Mouse (Mus musculus) cerebellum, adult 2 months (tissue): ENCODE measurements around the gene Nadk2. TPM values are rescaled to one million over a fixed set of nuclear protein-coding genes. Genes with fewer than 3 reads are reported as not detected.

Source experiments
- DNase-seq, 2 experiments: peaks; one replicate each; pipeline ENCODE4 v3.0.0; 2021
- H3K27ac ChIP-seq: fragments of 200-500 bp; 2 replicates; pipeline ENCODE4 v1.5.1; 2012; ENCODE audit warnings: low read length, control low read depth, inconsistent platforms; ENCODE audit not compliant: insufficient read depth
- H3K27me3 ChIP-seq: fragments of 200-500 bp; 2 replicates; pipeline ENCODE4 v1.6.1; 2012; ENCODE audit warnings: inconsistent platforms, mild to moderate bottlenecking, low read length, moderate library complexity; ENCODE audit not compliant: control insufficient read depth, insufficient read depth
- H3K4me1 ChIP-seq: fragments of 200-500 bp; 2 replicates; pipeline ENCODE4 v1.6.1; 2011; ENCODE audit warnings: low read length; ENCODE audit not compliant: control insufficient read depth, insufficient read depth
- H3K4me3 ChIP-seq: fragments of 200-500 bp; replicated peaks from 2 replicates; pipeline ENCODE3; 2011; ENCODE audit warnings: mild to moderate bottlenecking, low read depth, low read length, control low read depth; ENCODE audit not compliant: insufficient read depth
- CTCF ChIP-seq: fragments of 200-500 bp; IDR thresholded peaks from 2 replicates; pipeline ENCODE4 v1.5.1; 2011; ENCODE audit warnings: low read depth, mild to moderate bottlenecking, control low read depth, low read length, moderate library complexity, borderline replicate concordance; ENCODE audit not compliant: insufficient read depth
- POLR2A ChIP-seq: fragments of 200-500 bp; IDR thresholded peaks from 2 replicates; pipeline ENCODE4 v1.6.1; 2011; ENCODE audit warnings: low read length, control low read depth, borderline replicate concordance; ENCODE audit not compliant: insufficient read depth
- WGBS: fragments of 180-500 bp; shearing (Covaris S2); methylation state at CpG from one replicate; pipeline ENCODE4 v1.1.7; 2018; 5-methylcytosine and 5-hydroxymethylcytosine counted together
- polyA plus RNA-seq: library from polyadenylated mRNA; depleted of rRNA; stranded (reverse); fragments of >200 nt; gene quantifications from 2 replicates; pipeline ENCODE4 v1.2.3, GENCODE M21; 2012

Gene Nadk2
- polyA plus RNA-seq, 1 experiment = 60.8 TPM

DNA sequence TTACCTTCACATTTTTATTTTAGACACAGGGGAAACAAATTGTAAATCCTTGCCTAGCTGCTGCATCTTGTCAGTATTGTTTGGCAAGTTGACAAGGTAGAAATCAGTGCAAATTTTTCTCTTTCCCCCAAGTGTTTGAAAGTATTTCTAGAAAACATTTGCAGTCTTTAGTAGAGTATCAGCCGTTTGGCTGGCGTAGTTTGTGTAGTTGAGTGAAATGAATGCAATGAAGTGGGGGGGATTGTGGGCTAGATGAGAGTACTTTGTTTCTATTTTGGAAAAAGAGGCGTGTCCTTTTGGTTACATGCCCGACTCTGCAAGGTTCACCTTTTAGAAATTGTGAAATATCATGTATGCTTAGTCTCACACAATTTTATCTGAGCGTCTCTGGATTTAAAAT, 1.6 kb downstream of the Nadk2 start:
- TF ChIP-seq CTCF (no peak), POLR2A (no peak)
- WGBS = 30% methylated on average over 5 of the region's 5 CpGs
- no peak overlapping the region for H3K27ac ChIP-seq
- no peaks in the 10 kb centered on the region for H3K27me3 ChIP-seq
- H3K4me3 ChIP-seq = no peak overlapping the region
- DNase-seq = no peak
- no peaks in the 10 kb centered on the region; the same call in none of the 2 replicates for H3K4me1 ChIP-seq

DNA sequence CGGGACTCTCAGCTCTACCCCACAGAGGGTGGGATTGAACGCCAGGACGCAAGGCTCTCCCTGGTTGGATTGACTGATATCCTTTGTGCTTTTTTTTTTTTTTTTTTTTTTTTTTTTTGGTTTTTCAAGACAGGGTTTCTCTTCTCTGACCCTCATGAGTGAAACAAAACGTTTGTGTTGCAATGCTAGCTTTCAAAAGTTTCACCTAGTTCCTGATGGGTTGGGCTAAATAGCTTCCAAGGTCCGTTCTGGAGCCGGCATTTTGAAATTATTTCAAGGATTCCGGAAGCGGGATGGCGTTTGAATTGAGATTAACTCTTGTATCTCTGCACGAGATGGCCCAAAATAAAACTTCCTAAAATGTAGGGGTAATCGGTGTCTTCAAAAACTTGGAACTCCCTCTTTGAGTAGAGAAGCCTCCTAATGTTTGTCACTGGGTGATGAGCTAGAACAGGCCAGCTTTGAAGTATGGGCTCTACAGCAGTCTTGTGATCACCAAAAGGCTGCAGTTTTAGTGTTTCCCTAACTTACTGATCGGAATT, 2.1 kb downstream of the Nadk2 start:
- Histone ChIP-seq H3K4me3 (no peak overlapping the region), H3K4me1 (no peaks in the 10 kb centered on the region; the same call in none of the 2 replicates), H3K27ac (no peak overlapping the region), H3K27me3 (no peaks in the 10 kb centered on the region)
- no peak for DNase-seq
- 47% methylated on average over 12 of the region's 12 CpGs for WGBS
- TF ChIP-seq POLR2A (no peak), CTCF (no peak)

DNA sequence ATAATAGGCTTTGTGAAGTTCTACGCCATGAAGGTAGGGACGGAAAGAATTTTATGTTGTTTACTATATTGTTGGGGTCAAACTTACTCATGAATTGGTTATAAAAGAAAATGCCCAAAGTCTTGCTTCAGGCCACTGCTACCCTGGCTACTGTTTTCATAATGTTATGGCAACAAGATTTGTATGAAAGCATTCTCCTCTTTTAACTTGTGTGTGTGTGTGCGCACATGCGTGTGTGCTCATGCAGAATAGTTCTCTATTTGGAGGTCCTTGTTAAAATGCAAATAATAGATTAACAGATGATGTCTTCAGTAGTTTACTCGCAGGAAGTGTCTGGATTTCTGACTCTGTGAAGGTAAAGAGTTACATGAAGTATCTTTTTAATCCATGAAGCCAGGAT, 2.6 kb downstream of the Nadk2 start:
- DNase-seq = no peak
- WGBS = 83% methylated on average over 5 of the region's 5 CpGs
- Histone ChIP-seq H3K27ac (no peak overlapping the region), H3K4me1 (no peaks in the 10 kb centered on the region; the same call in none of the 2 replicates), H3K4me3 (no peak overlapping the region), H3K27me3 (no peaks in the 10 kb centered on the region)
- TF ChIP-seq POLR2A = no peak
- TF ChIP-seq CTCF = no peak

DNA sequence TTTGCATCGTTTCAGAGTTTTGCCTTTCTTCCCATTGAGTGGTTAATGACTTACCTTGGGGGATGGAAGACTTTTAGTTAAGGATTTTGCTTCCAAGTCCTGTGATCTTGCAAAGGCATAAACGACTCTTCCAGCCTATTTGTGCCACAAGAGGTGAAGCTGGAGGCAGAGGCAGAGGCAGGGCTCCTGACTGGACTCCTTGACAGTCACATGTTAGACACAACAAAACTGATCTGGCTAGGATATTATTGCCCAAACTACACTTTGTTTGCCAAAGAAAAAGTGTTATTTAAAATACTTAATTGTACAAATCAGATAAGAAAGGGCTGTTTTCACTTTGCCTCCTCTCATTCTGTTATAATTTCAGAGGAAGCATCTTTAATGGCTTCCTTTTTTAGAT, 3.1 kb downstream of the Nadk2 start:
- no peak for DNase-seq
- no peak overlapping the region for H3K4me3 ChIP-seq
- WGBS = 35% methylated on average over 2 of the region's 2 CpGs

DNA sequence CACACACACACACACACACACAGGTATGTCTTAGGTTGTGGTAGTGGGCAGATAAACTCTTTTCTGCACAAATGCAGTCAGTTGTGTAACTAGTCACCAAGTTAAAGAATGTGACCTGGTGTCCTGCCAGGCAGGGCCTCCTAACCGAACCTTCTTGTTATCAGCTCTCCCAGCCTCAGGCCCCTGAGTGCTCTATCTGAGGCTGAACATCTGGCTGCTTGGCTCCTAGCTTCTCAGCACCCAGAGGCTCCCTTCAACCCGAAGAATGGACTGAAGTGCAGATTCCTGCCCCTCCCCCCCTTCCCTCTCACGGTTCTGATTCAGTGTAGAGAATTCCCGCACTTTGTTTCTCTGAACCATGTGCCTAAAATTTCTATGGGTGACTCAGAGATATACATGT, 3.6 kb downstream of the Nadk2 start:
- Histone ChIP-seq H3K27me3 (no peaks in the 10 kb centered on the region), H3K4me1 (no peaks in the 10 kb centered on the region; the same call in none of the 2 replicates), H3K27ac (no peak overlapping the region), H3K4me3 (no peak overlapping the region)
- no peak for DNase-seq
- TF ChIP-seq POLR2A (no peak), CTCF (no peak)
- 31% methylated on average over 4 of the region's 4 CpGs for WGBS

More for the DNA sequence above, 3.1 kb downstream of the Nadk2 start:
- no peaks in the 10 kb centered on the region for H3K27me3 ChIP-seq
- TF ChIP-seq CTCF = no peak
- no peak for TF ChIP-seq POLR2A
- no peaks in the 10 kb centered on the region; the same call in none of the 2 replicates for H3K4me1 ChIP-seq
- no peak overlapping the region for H3K27ac ChIP-seq

DNA sequence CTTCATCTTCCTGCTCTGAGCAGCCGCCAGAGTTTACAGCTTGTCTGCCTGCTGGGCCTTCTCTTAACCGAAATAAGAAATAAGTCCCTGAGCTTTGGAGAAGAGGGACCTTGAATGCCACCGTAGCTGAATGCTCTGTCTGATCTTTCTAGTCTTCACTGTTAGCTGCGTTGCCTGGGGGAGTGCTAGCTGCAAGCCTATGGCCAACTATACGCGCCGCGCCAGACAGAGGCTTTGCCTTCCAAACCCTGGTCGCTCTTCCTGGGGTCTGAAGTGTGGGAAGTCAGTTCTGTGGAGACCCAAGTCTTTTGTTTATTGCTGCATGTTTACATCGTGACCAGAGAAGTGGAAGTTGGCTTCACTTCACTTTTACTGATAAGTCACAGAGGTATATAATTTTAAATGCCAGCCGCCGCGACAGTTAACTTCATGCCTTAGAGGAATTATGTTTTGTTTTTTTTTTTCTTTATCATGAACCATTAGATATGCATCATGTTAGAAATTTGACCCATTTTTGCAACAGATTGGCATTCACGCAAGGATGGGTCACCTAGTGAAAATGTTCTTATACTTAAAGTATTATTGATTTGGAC, 4.6 kb downstream of the Nadk2 start:
- no peaks in the 10 kb centered on the region for H3K27me3 ChIP-seq
- H3K4me1 ChIP-seq = no peaks in the 10 kb centered on the region; the same call in none of the 2 replicates
- WGBS = 73% methylated on average over 14 of the region's 14 CpGs
- TF ChIP-seq CTCF (no peak), POLR2A (no peak)
- no peak overlapping the region for H3K4me3 ChIP-seq
- H3K27ac ChIP-seq = no peak overlapping the region
- no peak for DNase-seq

DNA sequence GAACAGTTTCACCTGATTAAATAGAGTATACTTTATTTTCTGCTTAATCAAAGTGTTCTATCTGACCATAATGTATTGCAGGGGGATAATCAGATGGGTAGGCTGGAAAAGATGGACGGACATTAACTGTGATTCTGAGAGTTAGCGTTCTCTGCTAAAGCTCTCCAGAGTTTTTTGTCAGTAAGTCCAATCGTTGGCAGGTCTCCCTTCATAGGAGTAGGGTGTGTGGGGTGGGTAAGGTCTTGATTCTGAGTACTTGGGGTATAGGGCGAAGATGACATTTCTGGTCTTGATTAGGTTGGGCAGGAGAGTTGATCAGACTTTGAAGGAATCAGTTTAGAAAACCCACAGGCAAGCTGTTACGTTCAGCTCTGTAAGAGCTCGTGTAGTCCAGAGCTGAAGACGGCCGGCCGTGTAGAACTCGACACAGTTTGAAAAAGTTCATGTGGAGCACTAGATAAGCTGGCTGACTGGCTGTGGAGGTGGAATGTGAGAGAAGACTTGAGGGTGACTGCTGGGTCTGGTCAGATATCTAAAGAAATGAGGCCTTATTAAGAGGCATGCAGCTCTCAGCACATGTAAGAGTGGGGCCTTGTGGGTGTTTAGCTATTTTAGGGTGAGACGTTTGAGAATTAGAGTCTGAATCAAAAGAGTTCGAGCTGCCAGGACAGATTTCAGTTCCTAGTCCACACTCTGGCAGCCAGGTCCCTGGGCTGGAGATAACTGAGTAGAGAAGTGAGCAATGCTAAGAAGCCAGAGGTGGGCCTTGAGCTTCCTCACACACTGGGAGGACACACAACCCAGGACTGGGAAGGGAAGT, 7.6 kb downstream of the Nadk2 start:
- H3K4me1 ChIP-seq = no peaks in the 10 kb centered on the region; the same call in none of the 2 replicates
- TF ChIP-seq POLR2A = no peak
- no peak for TF ChIP-seq CTCF
- 77% methylated on average over 12 of the region's 12 CpGs for WGBS

More for the DNA sequence above, 7.6 kb downstream of the Nadk2 start:
- Histone ChIP-seq H3K27ac (0 out of 2 replicates have a peak overlapping the region, but pooled peaks have one; percentile 36), H3K27me3 (no peaks in the 10 kb centered on the region), H3K4me3 (no peak overlapping the region)
- DNase-seq = no peak
